Mouse (Mus musculus) kidney, postnatal 0 days (tissue): ENCODE measurements around the gene Col15a1. TPM values are rescaled to one million over a fixed set of nuclear protein-coding genes. Genes with fewer than 3 reads are reported as not detected.

Experiments
- ATAC-seq: fragments of 200-750 bp; cut with Nextera tagmentation; replicated peaks from 2 replicates; pipeline ENCODE4 v1.8.0; 2017; ENCODE audit warnings: low read depth, moderate number of reproducible peaks, moderate TSS enrichment, moderate library complexity; ENCODE audit not compliant: low FRiP score
- DNase-seq: peaks from one replicate; pipeline ENCODE4 v3.0.0-alpha.2; 2016; ENCODE audit warnings: low spot score
- H3K27ac ChIP-seq: fragments of 300-500 bp; sonication (generic); 2 replicates; pipeline ENCODE4 v1.5.1; 2014; ENCODE audit warnings: mild to moderate bottlenecking
- H3K27me3 ChIP-seq: fragments of 300-500 bp; sonication (generic); 2 replicates; pipeline ENCODE4 v1.6.1; 2014; ENCODE audit warnings: low read length, mixed read lengths; ENCODE audit not compliant: insufficient read depth
- H3K36me3 ChIP-seq: fragments of 300-500 bp; sonication (generic); 2 replicates; pipeline ENCODE4 v1.6.1; 2014; ENCODE audit warnings: low read length, mixed read lengths; ENCODE audit not compliant: insufficient read depth
- H3K4me1 ChIP-seq: fragments of 300-500 bp; sonication (generic); replicated peaks from 2 replicates; pipeline ENCODE4 v1.6.1; 2014; ENCODE audit warnings: antibody characterized with exemption, low read length, mixed read lengths; ENCODE audit not compliant: insufficient read depth
- H3K4me2 ChIP-seq: fragments of 300-500 bp; sonication (generic); 2 replicates; pipeline ENCODE4 v1.6.1; 2014; ENCODE audit warnings: mild to moderate bottlenecking, low read length, moderate library complexity, mixed read lengths
- H3K4me3 ChIP-seq: fragments of 300-500 bp; sonication (generic); replicated peaks from 2 replicates; pipeline ENCODE4 v1.5.1; 2014; ENCODE audit warnings: low read depth, low read length
- H3K9ac ChIP-seq: fragments of 300-500 bp; sonication (generic); 2 replicates; pipeline ENCODE4 v1.6.1; 2014; ENCODE audit warnings: low read depth, low read length
- H3K9me3 ChIP-seq: fragments of 300-500 bp; sonication (generic); replicated peaks from 2 replicates; pipeline ENCODE4 v1.6.1; 2016; ENCODE audit warnings: low read length, inconsistent platforms, mixed read lengths
- CTCF ChIP-seq: IDR thresholded peaks from 2 replicates; pipeline ENCODE4 v1.5.1; 2016; ENCODE audit warnings: antibody characterized with exemption, low read depth, mild to moderate bottlenecking, moderate library complexity
- WGBS: fragments of 180-500 bp; shearing (Covaris S2); extraction: QIAGEN DNeasy Blood & Tissue Kit; methylation state at CpG from one replicate; pipeline ENCODE4 v1.1.7; 2014; 5-methylcytosine and 5-hydroxymethylcytosine counted together
- polyA plus RNA-seq: library from polyadenylated mRNA; unstranded; fragments of >200 nt; fragmentation: Nextera tagmentation; extraction: Ambion mirVana; gene quantifications from 2 replicates; pipeline ENCODE4 v1.2.1, GENCODE M21; 2015

Gene Col15a1
- polyA plus RNA-seq, 1 experiment from 2014 or later, result 46.5 TPM

GRCm38 (mm10) chr4:47290448-47290847 lies 82.5 kb downstream of the Col15a1 start:
- Histone ChIP-seq H3K9ac (no peak overlapping the region), H3K4me3 (no peak overlapping the region)
- no peak for TF ChIP-seq CTCF

GRCm38 (mm10) chr4:47291013-47291412 lies 83.1 kb downstream of the Col15a1 start:
- 95% methylated on average over 1 of the region's 1 CpGs for WGBS
- TF ChIP-seq CTCF, result no peak; the same call in 1 of the 2 replicates
- DNase-seq, result no peak
- Histone ChIP-seq H3K9me3 (no peaks in the 10 kb centered on the region), H3K4me3 (no peak overlapping the region), H3K27me3 (no peaks in the 10 kb centered on the region), H3K4me1 (peaks cover 6% of the 10 kb centered on the region; the same call in 1 of the 2 replicates), H3K36me3 (no peaks in the 10 kb centered on the region), H3K27ac (no peak overlapping the region), H3K9ac (no peak overlapping the region), H3K4me2 (no peak overlapping the region)
- no peak for ATAC-seq

More at GRCm38 (mm10) chr4:47290448-47290847, 82.5 kb downstream of the Col15a1 start:
- Histone ChIP-seq H3K27me3 (no peaks in the 10 kb centered on the region), H3K9me3 (no peaks in the 10 kb centered on the region), H3K4me1 (peaks cover 6% of the 10 kb centered on the region), H3K27ac (no peak overlapping the region), H3K36me3 (no peaks in the 10 kb centered on the region), H3K4me2 (no peak overlapping the region)
- DNase-seq, result no peak
- no peak for ATAC-seq
- WGBS, result 77% methylated on average over 2 of the region's 2 CpGs

GRCm38 (mm10) chr4:47292956-47293355 lies 85.0 kb downstream of the Col15a1 start:
- Histone ChIP-seq H3K4me3 (no peak overlapping the region), H3K9ac (no peak overlapping the region), H3K27me3 (no peaks in the 10 kb centered on the region), H3K36me3 (no peaks in the 10 kb centered on the region), H3K9me3 (no peaks in the 10 kb centered on the region), H3K27ac (0 out of 2 replicates have a peak overlapping the region, but pooled peaks have one; percentile 6), H3K4me2 (no peak overlapping the region), H3K4me1 (peaks cover 7% of the 10 kb centered on the region; the same call in 1 of the 2 replicates)
- WGBS, result 50% methylated on average over 4 of the region's 4 CpGs
- ATAC-seq (no peak), DNase-seq (no peak)
- TF ChIP-seq CTCF, result no peak

- 0 out of 2 replicates have a peak overlapping the region, but pooled peaks have one; percentile 13 for H3K9ac ChIP-seq
- no peaks in the 10 kb centered on the region for H3K27me3 ChIP-seq
- no peaks in the 10 kb centered on the region for H3K9me3 ChIP-seq
- peaks cover 7% of the 10 kb centered on the region; the same call in 1 of the 2 replicates for H3K4me1 ChIP-seq
- WGBS, result 60% methylated on average over 16 of the region's 16 CpGs
- H3K4me2 ChIP-seq, result no peak overlapping the region
- no peak for TF ChIP-seq CTCF
- DNase-seq (peak; percentile 29), ATAC-seq (peak; percentile 49; the same call in 1 of the 2 replicates)
- no peak overlapping the region for H3K4me3 ChIP-seq
- H3K27ac ChIP-seq, result no peak overlapping the region
- no peaks in the 10 kb centered on the region for H3K36me3 ChIP-seq
Measured at GRCm38 (mm10) chr4:47293771-47294543, 86.0 kb downstream of the Col15a1 start.

- no peak for ATAC-seq
- TF ChIP-seq CTCF, result no peak
Measured at GRCm38 (mm10) chr4:47294544-47295070, 86.6 kb downstream of the Col15a1 start.

GRCm38 (mm10) chr4:47295547-47295946 lies 87.6 kb downstream of the Col15a1 start:
- ATAC-seq (no peak), DNase-seq (no peak)
- H3K36me3 ChIP-seq, result no peaks in the 10 kb centered on the region
- no peak for TF ChIP-seq CTCF
- no peak overlapping the region for H3K4me2 ChIP-seq
- no peaks in the 10 kb centered on the region for H3K27me3 ChIP-seq
- no peaks in the 10 kb centered on the region for H3K9me3 ChIP-seq
- H3K4me1 ChIP-seq, result peaks cover 7% of the 10 kb centered on the region; the same call in 1 of the 2 replicates
- no peak overlapping the region for H3K4me3 ChIP-seq
- H3K27ac ChIP-seq, result no peak overlapping the region
- WGBS, result 47% methylated on average over 3 of the region's 3 CpGs
- no peak overlapping the region for H3K9ac ChIP-seq

More at GRCm38 (mm10) chr4:47294544-47295070, 86.6 kb downstream of the Col15a1 start:
- DNase-seq, result no peak
- 89% methylated on average over 7 of the region's 7 CpGs for WGBS
- Histone ChIP-seq H3K9me3 (no peaks in the 10 kb centered on the region), H3K27me3 (no peaks in the 10 kb centered on the region), H3K4me2 (no peak overlapping the region), H3K4me1 (peaks cover 7% of the 10 kb centered on the region; the same call in 1 of the 2 replicates), H3K4me3 (no peak overlapping the region), H3K36me3 (no peaks in the 10 kb centered on the region), H3K9ac (no peak overlapping the region), H3K27ac (no peak overlapping the region)
